Mouse (Mus musculus) CH12.LX (cell line): Measurements from ENCODE around the gene Sycp2l. TPM values are rescaled to one million over a fixed set of nuclear protein-coding genes. Genes with fewer than 3 reads are reported as not detected.

ENCODE experiments used
- DNase-seq: peaks from one replicate; pipeline ENCODE4 v3.0.0-alpha.2; 2013; ENCODE audit errors: extremely low read depth
- H3K27ac ChIP-seq: 2 replicates; pipeline ENCODE4 v1.5.1; 2012; ENCODE audit warnings: low read depth, mild to moderate bottlenecking, control low read depth, moderate library complexity; ENCODE audit not compliant: insufficient read depth
- H3K27me3 ChIP-seq: replicated peaks from 2 replicates; pipeline ENCODE3; 2012; ENCODE audit warnings: inconsistent platforms
- H3K36me3 ChIP-seq, 2 experiments: replicated peaks in 1 of 2; 2 replicates each; pipeline versions ENCODE3 to v1.6.1; 2012; ENCODE audit warnings: inconsistent platforms in 1 of 2, low read length in 1 of 2, mild to moderate bottlenecking in 1 of 2, mixed read lengths in 1 of 2, moderate library complexity in 1 of 2; ENCODE audit not compliant: control insufficient read depth in 1 of 2, insufficient read depth in 1 of 2
- H3K4me1 ChIP-seq, 2 experiments: 2 replicates each; pipeline ENCODE4 v1.6.1; 2012; ENCODE audit warnings: inconsistent platforms in 1 of 2, moderate library complexity in 1 of 2; ENCODE audit not compliant: insufficient read depth in 2 of 2, control insufficient read depth in 1 of 2
- H3K4me2 ChIP-seq: 2 replicates; pipeline ENCODE4 v1.6.1; 2012; ENCODE audit warnings: low read depth, mild to moderate bottlenecking, control low read depth; ENCODE audit not compliant: poor library complexity, insufficient read depth, severe bottlenecking
- H3K4me3 ChIP-seq, 3 experiments: fragments of 150-350 bp in 1 of 3; sonication (generic) in 1 of 3; replicated peaks in 1 of 3; 2 replicates each; pipeline versions ENCODE3 to v1.5.1; 2011 to 2012; ENCODE audit warnings: low read depth in 2 of 3, low read length in 2 of 3, mild to moderate bottlenecking in 2 of 3, moderate library complexity in 2 of 3, control low read depth in 1 of 3, improper control_type of control experiment in 1 of 3, inconsistent platforms in 1 of 3, mixed read lengths in 1 of 3; ENCODE audit not compliant: poor library complexity in 1 of 3
- H3K79me2 ChIP-seq: replicated peaks from 2 replicates; pipeline ENCODE4 v1.6.1; 2012; ENCODE audit warnings: mild to moderate bottlenecking, moderate library complexity; ENCODE audit not compliant: control insufficient read depth, poor library complexity, insufficient read depth, severe bottlenecking; ENCODE audit errors: extremely low read depth
- H3K9ac ChIP-seq: 2 replicates; pipeline ENCODE4 v1.6.1; 2012; ENCODE audit warnings: low read depth, mild to moderate bottlenecking, control low read depth, moderate library complexity; ENCODE audit not compliant: insufficient read depth
- H3K9me3 ChIP-seq: replicated peaks from 2 replicates; pipeline ENCODE3; 2012; ENCODE audit warnings: low read length, inconsistent platforms, mixed read lengths
- BHLHE40 ChIP-seq: IDR thresholded peaks from 2 replicates; pipeline ENCODE4 v1.6.1; 2011; ENCODE audit warnings: mild to moderate bottlenecking, low read depth, low read length, improper control_type of control experiment
- CTCF ChIP-seq, 2 experiments: IDR thresholded peaks in 1 of 2; conservative IDR thresholded peaks in 1 of 2; 2 replicates each; pipeline ENCODE4 v1.5.1; 2011 to 2012; ENCODE audit warnings: low read depth in 2 of 2, low read length in 2 of 2, improper control_type of control experiment in 1 of 2, inconsistent platforms in 1 of 2, mild to moderate bottlenecking in 1 of 2, moderate library complexity in 1 of 2
- ETS1 ChIP-seq: conservative IDR thresholded peaks from 2 replicates; pipeline ENCODE4 v1.6.1; 2012; ENCODE audit warnings: low read depth, mild to moderate bottlenecking, inconsistent platforms, low read length, improper control_type of control experiment, moderate library complexity
- HCFC1 ChIP-seq: IDR thresholded peaks from 2 replicates; pipeline ENCODE4 v1.6.1; 2012; ENCODE audit warnings: low read depth, mild to moderate bottlenecking, inconsistent platforms, low read length, improper control_type of control experiment
- IRF4 ChIP-seq: IDR thresholded peaks from 2 replicates; pipeline ENCODE4 v1.6.1; 2014; ENCODE audit warnings: low read depth, mild to moderate bottlenecking, inconsistent platforms, low read length, improper control_type of control experiment
- JUN ChIP-seq: IDR thresholded peaks from 2 replicates; pipeline ENCODE4 v1.6.1; 2011; ENCODE audit warnings: low read depth, mild to moderate bottlenecking, low read length, improper control_type of control experiment, moderate library complexity; ENCODE audit not compliant: insufficient read depth
- JUND ChIP-seq: conservative IDR thresholded peaks from 2 replicates; pipeline ENCODE4 v1.6.1; 2011; ENCODE audit warnings: low read depth, low read length, improper control_type of control experiment
- KAT2A ChIP-seq: IDR thresholded peaks from 2 replicates; pipeline ENCODE4 v1.6.1; 2012; ENCODE audit warnings: low read length, improper control_type of control experiment, inconsistent platforms; ENCODE audit not compliant: insufficient replicate concordance
- MAFK ChIP-seq: IDR thresholded peaks from 2 replicates; pipeline ENCODE4 v1.6.1; 2011; ENCODE audit warnings: low read length, improper control_type of control experiment; ENCODE audit not compliant: insufficient replicate concordance
- MYC ChIP-seq: IDR thresholded peaks from 2 replicates; pipeline ENCODE4 v1.6.1; 2011; ENCODE audit warnings: low read depth, mild to moderate bottlenecking, improper control_type of control experiment, low read length
- POLR2A ChIP-seq: IDR thresholded peaks from 2 replicates; pipeline ENCODE4 v1.6.1; 2011; ENCODE audit warnings: low read depth, mild to moderate bottlenecking, improper control_type of control experiment, low read length
- RCOR1 ChIP-seq: conservative IDR thresholded peaks from 2 replicates; pipeline ENCODE4 v1.6.1; 2012; ENCODE audit warnings: low read depth, mild to moderate bottlenecking, inconsistent platforms, low read length, improper control_type of control experiment
- TBP ChIP-seq: conservative IDR thresholded peaks from 2 replicates; pipeline ENCODE4 v1.6.1; 2011; ENCODE audit warnings: low read depth, low read length, improper control_type of control experiment
- USF1 ChIP-seq: IDR thresholded peaks from 2 replicates; pipeline ENCODE4 v1.6.1; 2014; ENCODE audit warnings: low read depth, mild to moderate bottlenecking, inconsistent platforms, low read length, improper control_type of control experiment
- ZKSCAN1 ChIP-seq: IDR thresholded peaks from 2 replicates; pipeline ENCODE4 v1.6.1; 2012; ENCODE audit warnings: low read depth, inconsistent platforms, low read length, improper control_type of control experiment, borderline replicate concordance
- dilution Hi-C: fragments of 300-500 bp; cut with MboI; formaldehyde crosslinking; loops from 2 replicates; pipeline ENCODE4 v1.14.3; 2020; ENCODE audit warnings: low sequenced_read_pairs; ENCODE audit not compliant: extremely low pct_unique_long_range_greater_than_20kb, extremely low pct_ligation_motif_present
- in situ Hi-C: fragments of 300-500 bp; cut with MboI; formaldehyde crosslinking; loops from 3 replicates; pipeline ENCODE4 v1.14.3; 2019; ENCODE audit warnings: low sequenced_read_pairs, low pct_ligation_motif_present, low pct_unique_long_range_greater_than_20kb, mixed read lengths
- polyA plus RNA-seq: library from polyadenylated mRNA; unstranded; fragments of >175 nt; gene quantifications from 2 replicates; pipeline ENCODE4 v1.2.1, GENCODE M21; 2012; ENCODE audit warnings: low read depth; ENCODE audit not compliant: insufficient read length
- total RNA-seq, 2 experiments: library from RNA; depleted of rRNA; stranded (reverse); fragments of 300-350 nt in 1 of 2; fragments of >200 nt in 1 of 2; gene quantifications; 2 replicates each; pipeline ENCODE4 v1.2.3; 2012 to 2014

Sycp2l gene
- total and polyA plus RNA-seq, 3 experiments: 0.21 to 1.3 (median 0.36) TPM

DNA sequence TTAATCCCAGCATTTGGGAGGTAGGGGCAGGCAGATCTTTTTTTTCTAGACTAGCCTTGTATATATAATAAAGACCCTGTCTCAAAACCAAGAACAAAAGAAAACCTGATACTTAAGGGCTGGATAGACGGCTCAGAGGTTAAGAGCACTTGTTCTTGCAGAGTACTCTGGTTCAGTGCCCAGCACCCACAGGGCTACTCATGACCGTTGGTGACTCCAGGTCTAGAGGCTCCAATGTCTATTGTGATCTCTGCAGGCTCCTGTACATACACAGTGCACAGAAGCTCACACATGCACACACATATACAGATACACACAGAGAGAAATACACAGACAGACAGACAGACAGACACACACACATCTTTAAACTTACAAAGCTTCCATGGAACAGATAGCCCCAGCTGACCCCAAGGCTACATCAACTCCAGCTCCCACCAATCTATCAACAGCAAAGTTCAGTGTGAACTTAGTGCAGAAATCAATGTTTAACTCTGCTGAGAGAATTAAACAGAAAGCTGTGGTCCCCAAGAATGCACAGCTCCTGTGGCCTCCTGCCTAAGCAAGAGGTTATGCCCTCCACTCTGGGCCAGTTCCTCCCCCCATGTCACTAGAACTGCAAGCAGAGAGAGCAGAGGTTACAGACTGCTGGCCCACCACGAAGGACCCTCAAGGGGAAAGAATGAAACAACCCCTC is 81.7 kb downstream of the Sycp2l start:
- in situ Hi-C loops: no loop called here
- TF ChIP-seq TBP: no peak
- no peak for TF ChIP-seq HCFC1
- no peak for TF ChIP-seq USF1
- no peak for TF ChIP-seq POLR2A
- TF ChIP-seq MAFK: no peak
- no peak for TF ChIP-seq BHLHE40
- TF ChIP-seq JUND: no peak
- no peak for TF ChIP-seq RCOR1
- no peak for TF ChIP-seq MYC
- TF ChIP-seq ETS1: no peak
- TF ChIP-seq CTCF (conservative IDR thresholded peaks at IDR 0.05 in 1 of 2, IDR thresholded peaks at IDR 0.05 in 1 of 2; ENCODE audit: low read depth in 2 of 2, low read length in 2 of 2): no peak
- TF ChIP-seq JUN: no peak
- no peak for TF ChIP-seq ZKSCAN1
- TF ChIP-seq IRF4: no peak
- TF ChIP-seq KAT2A: no peak
- no peak overlapping the region for H3K9ac ChIP-seq
- peaks cover 3% of the 10 kb centered on the region for H3K27me3 ChIP-seq
- dilution Hi-C loops: no loop called here
- no peaks in the 10 kb centered on the region for H3K9me3 ChIP-seq
- no peak overlapping the region for H3K4me3 ChIP-seq
- H3K79me2 ChIP-seq: no peaks in the 10 kb centered on the region
- H3K4me2 ChIP-seq: no peak overlapping the region
- H3K36me3 ChIP-seq: no peaks in the 10 kb centered on the region
- no peaks in the 10 kb centered on the region for H3K4me1 ChIP-seq
- DNase-seq: no peak
- no peak overlapping the region for H3K27ac ChIP-seq

DNA sequence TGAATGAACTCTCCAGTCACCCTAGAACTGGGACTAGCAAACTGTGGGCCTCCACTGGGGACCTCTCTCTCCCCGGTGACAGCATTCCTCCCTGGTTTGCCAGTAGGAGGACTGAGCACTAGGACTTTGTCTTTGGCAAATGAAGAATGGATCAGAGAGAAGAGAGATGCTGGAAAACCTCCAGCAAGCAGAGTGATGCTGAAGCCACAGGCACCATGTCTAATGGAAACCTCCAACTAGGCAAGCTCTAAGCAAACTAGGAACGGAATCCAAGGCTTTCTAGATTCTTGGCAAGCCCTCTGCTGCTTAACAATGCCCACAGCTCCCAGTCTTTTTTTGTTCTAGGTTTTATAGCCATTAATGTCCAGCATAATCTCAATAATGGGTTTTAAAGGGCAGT is 86.8 kb downstream of the Sycp2l start:
- peaks cover 4 to 15% of the 10 kb centered on the region in 2 experiments; a peak in 3 of 4 replicates for H3K4me1 ChIP-seq
- H3K36me3 ChIP-seq: no peaks in the 10 kb centered on the region
- H3K79me2 ChIP-seq: no peaks in the 10 kb centered on the region
- in situ Hi-C loops: no loop called here
- no peak for DNase-seq
- H3K9me3 ChIP-seq: no peaks in the 10 kb centered on the region
- H3K27ac ChIP-seq: no peak overlapping the region
- no peak overlapping the region for H3K4me3 ChIP-seq
- no peak for TF ChIP-seq POLR2A
- no peak for TF ChIP-seq IRF4
- H3K27me3 ChIP-seq: peaks cover 3% of the 10 kb centered on the region
- dilution Hi-C loops: no loop called here
- H3K4me2 ChIP-seq: no peak overlapping the region
- H3K9ac ChIP-seq: no peak overlapping the region
